Mouse (Mus musculus) adrenal gland, postnatal 4 days (tissue): ENCODE results near the gene Ap1g1. TPM values are rescaled to one million over a fixed set of nuclear protein-coding genes. Genes with fewer than 3 reads are reported as not detected.
A peak's percentile ranks its signal among the peaks of the same experiment; 100 is the strongest.
"Not testable (repeated sequence)": the region's sequence is repeated elsewhere in the genome, so short reads cannot be mapped to it uniquely, and the experiment has no call there.

Source experiments
- DNase-seq, 2 experiments: peaks; one replicate each; pipeline ENCODE4 v3.0.0; 2021 to 2022; ENCODE audit warnings: low spot score in 2 of 2, mixed read lengths in 2 of 2
- total RNA-seq, 2 experiments: library from RNA; stranded (reverse); gene quantifications; 2 replicates each; pipeline ENCODE4 v1.2.3; 2021

The Ap1g1 gene
- total RNA-seq, 2 experiments from 2014 or later, result 88.5 to 90.0 TPM

GRCm38 (mm10) chr8:109863398-109863797 lies 85.0 kb downstream of the Ap1g1 start:
- DNase-seq, result no peak

GRCm38 (mm10) chr8:109864798-109865197 lies 86.4 kb downstream of the Ap1g1 start:
- DNase-seq, result no peak

GRCm38 (mm10) chr8:109865536-109865935 lies 87.2 kb downstream of the Ap1g1 start:
- DNase-seq, result no peak

GRCm38 (mm10) chr8:109866690-109867089 lies 88.3 kb downstream of the Ap1g1 start:
- no peak for DNase-seq

- peak; percentile 94 to 95 for DNase-seq
Measured at GRCm38 (mm10) chr8:109868003-109868679, 89.8 kb downstream of the Ap1g1 start, which contains the start of gene Phlpp2. Gene Phlpp2, plus strand, starts transcription at chr8:109868542.

- peak; percentile 21 to 24 for DNase-seq
Measured at GRCm38 (mm10) chr8:109868680-109869361, 90.5 kb downstream of the Ap1g1 start.

GRCm38 (mm10) chr8:109871056-109871455 lies 92.7 kb downstream of the Ap1g1 start:
- DNase-seq, result no peak

- DNase-seq, result not testable (repeated sequence)
Measured at GRCm38 (mm10) chr8:109873800-109874199, 95.4 kb downstream of the Ap1g1 start.

- no peak for DNase-seq
Measured at GRCm38 (mm10) chr8:109880012-109880662, 101.8 kb downstream of the Ap1g1 start.

- DNase-seq, result no peak
Measured at GRCm38 (mm10) chr8:109885294-109885693, 106.9 kb downstream of the Ap1g1 start.

- DNase-seq, result no peak
Measured at GRCm38 (mm10) chr8:109889211-109889610, 110.9 kb downstream of the Ap1g1 start.

- DNase-seq, result no peak
Measured at GRCm38 (mm10) chr8:109890794-109891585, 112.6 kb downstream of the Ap1g1 start.

GRCm38 (mm10) chr8:109894636-109895035 lies 116.3 kb downstream of the Ap1g1 start:
- no peak for DNase-seq

GRCm38 (mm10) chr8:109895355-109895754 lies 117.0 kb downstream of the Ap1g1 start:
- no peak for DNase-seq

GRCm38 (mm10) chr8:109902379-109902778 lies 124.0 kb downstream of the Ap1g1 start:
- no peak for DNase-seq

GRCm38 (mm10) chr8:109903909-109904469 lies 125.6 kb downstream of the Ap1g1 start:
- DNase-seq, result no peak

GRCm38 (mm10) chr8:109904928-109905668 lies 126.7 kb downstream of the Ap1g1 start:
- no peak for DNase-seq

GRCm38 (mm10) chr8:109906907-109907306 lies 128.6 kb downstream of the Ap1g1 start:
- DNase-seq, result no peak

- no peak for DNase-seq
Measured at GRCm38 (mm10) chr8:109907376-109907775, 129.0 kb downstream of the Ap1g1 start.
